Mouse (Mus musculus) cerebellum, adult 2 months (tissue): ENCODE data around the gene Apbb1ip. TPM values are rescaled to one million over a fixed set of nuclear protein-coding genes. Genes with fewer than 3 reads are reported as not detected.

Experiments used
- DNase-seq, 2 experiments: peaks; one replicate each; pipeline ENCODE4 v3.0.0; 2021
- H3K27ac ChIP-seq: fragments of 200-500 bp; 2 replicates; pipeline ENCODE4 v1.5.1; 2012; ENCODE audit warnings: low read length, control low read depth, inconsistent platforms; ENCODE audit not compliant: insufficient read depth
- H3K27me3 ChIP-seq: fragments of 200-500 bp; 2 replicates; pipeline ENCODE4 v1.6.1; 2012; ENCODE audit warnings: inconsistent platforms, mild to moderate bottlenecking, low read length, moderate library complexity; ENCODE audit not compliant: control insufficient read depth, insufficient read depth
- H3K4me1 ChIP-seq: fragments of 200-500 bp; 2 replicates; pipeline ENCODE4 v1.6.1; 2011; ENCODE audit warnings: low read length; ENCODE audit not compliant: control insufficient read depth, insufficient read depth
- H3K4me3 ChIP-seq: fragments of 200-500 bp; replicated peaks from 2 replicates; pipeline ENCODE3; 2011; ENCODE audit warnings: mild to moderate bottlenecking, low read depth, low read length, control low read depth; ENCODE audit not compliant: insufficient read depth
- CTCF ChIP-seq: fragments of 200-500 bp; IDR thresholded peaks from 2 replicates; pipeline ENCODE4 v1.5.1; 2011; ENCODE audit warnings: low read depth, mild to moderate bottlenecking, control low read depth, low read length, moderate library complexity, borderline replicate concordance; ENCODE audit not compliant: insufficient read depth
- POLR2A ChIP-seq: fragments of 200-500 bp; IDR thresholded peaks from 2 replicates; pipeline ENCODE4 v1.6.1; 2011; ENCODE audit warnings: low read length, control low read depth, borderline replicate concordance; ENCODE audit not compliant: insufficient read depth
- WGBS: fragments of 180-500 bp; shearing (Covaris S2); methylation state at CpG from one replicate; pipeline ENCODE4 v1.1.7; 2018; 5-methylcytosine and 5-hydroxymethylcytosine counted together
- polyA plus RNA-seq: library from polyadenylated mRNA; depleted of rRNA; stranded (reverse); fragments of >200 nt; gene quantifications from 2 replicates; pipeline ENCODE4 v1.2.3, GENCODE M21; 2012

The Apbb1ip gene
- polyA plus RNA-seq, 1 experiment: 1.5 TPM

GRCm38 (mm10) chr2:22760452-22760851 lies 13.4 kb upstream of the Apbb1ip start:
- TF ChIP-seq CTCF (no peak), POLR2A (no peak)
- DNase-seq: no peak
- 39% methylated on average over 2 of the region's 2 CpGs for WGBS
- Histone ChIP-seq H3K4me1 (no peaks in the 10 kb centered on the region), H3K4me3 (no peak overlapping the region), H3K27me3 (no peaks in the 10 kb centered on the region), H3K27ac (no peak overlapping the region)

GRCm38 (mm10) chr2:22761103-22761521 lies 12.8 kb upstream of the Apbb1ip start:
- no peak overlapping the region for H3K27ac ChIP-seq
- TF ChIP-seq CTCF: no peak
- TF ChIP-seq POLR2A: no peak
- no peaks in the 10 kb centered on the region for H3K27me3 ChIP-seq
- 83% methylated on average over 7 of the region's 7 CpGs for WGBS
- no peaks in the 10 kb centered on the region for H3K4me1 ChIP-seq
- no peak overlapping the region for H3K4me3 ChIP-seq
- DNase-seq: no peak

DNA sequence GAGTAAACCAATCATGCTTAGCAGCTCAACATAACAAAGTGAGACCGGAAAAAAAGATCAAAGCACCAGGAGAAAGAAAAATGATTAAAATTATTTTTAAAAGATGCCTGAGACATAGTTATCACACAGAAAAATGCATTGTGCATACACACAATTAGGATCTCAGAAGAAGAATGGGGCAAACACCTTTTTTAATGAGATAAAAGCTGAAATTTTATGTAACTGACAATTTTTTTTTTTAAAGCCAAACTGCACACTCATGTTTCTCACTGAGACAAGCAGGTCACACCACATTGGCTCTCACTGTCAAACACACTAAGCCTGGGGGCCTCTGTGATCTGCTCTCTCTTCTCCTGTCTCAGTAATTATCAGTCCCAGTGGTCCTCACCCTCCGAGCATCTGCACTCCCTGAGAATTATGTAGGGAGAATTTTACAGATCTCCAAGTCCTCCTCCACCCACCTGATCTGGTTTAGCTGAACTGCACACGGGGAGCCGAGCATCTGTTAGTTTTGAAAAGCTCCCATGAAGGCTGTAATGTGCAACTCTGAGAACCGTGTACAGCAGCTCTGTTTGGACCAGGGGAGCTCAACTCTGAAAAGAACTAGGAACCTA lies 9.0 kb upstream of the Apbb1ip start:
- no peak for DNase-seq
- whole genome bisulfite sequencing: 59% methylated on average over 5 of the region's 5 CpGs
- no peaks in the 10 kb centered on the region for H3K27me3 ChIP-seq
- no peak overlapping the region for H3K27ac ChIP-seq
- H3K4me3 ChIP-seq: no peak overlapping the region
- TF ChIP-seq CTCF (no peak), POLR2A (no peak)
- no peaks in the 10 kb centered on the region for H3K4me1 ChIP-seq

- Histone ChIP-seq H3K27me3 (no peaks in the 10 kb centered on the region), H3K27ac (no peak overlapping the region), H3K4me3 (no peak overlapping the region), H3K4me1 (no peaks in the 10 kb centered on the region)
- TF ChIP-seq POLR2A (no peak), CTCF (no peak)
- DNase-seq: no peak
These were observed 2.6 kb upstream of the Apbb1ip start for GRCm38 (mm10) chr2:22771311-22771710.

DNA sequence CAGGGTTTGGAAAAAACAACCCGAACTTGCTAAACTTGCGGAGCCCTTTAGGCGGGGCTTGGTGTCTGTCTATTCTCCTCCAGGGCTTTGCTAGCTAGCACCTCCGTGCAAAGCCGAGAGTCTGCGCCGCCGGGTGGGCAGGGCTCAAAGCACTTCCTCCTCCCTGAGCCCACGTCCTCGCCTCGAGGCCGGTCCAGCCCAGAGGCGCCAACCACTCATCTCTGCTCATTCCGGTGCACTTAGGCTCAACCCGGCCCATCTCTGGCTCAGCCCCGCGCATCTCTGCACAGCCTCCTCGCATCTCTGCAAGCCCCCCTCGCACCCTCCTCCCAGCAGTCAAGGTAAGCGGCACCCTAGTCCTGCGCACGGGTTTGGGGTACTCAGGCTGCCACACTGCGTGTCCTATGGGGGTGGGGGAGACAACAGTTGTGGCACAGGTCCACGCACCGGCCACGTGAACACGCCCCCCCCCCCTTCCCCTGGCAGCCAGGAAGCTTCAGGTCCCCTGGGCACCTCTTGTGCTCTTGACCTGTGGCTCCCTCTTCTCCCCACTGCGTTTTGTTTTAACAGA lies 372 bp downstream of the Apbb1ip start:
- Histone ChIP-seq H3K27ac (no peak overlapping the region), H3K4me1 (no peaks in the 10 kb centered on the region), H3K27me3 (no peaks in the 10 kb centered on the region), H3K4me3 (peak overlapping the region; percentile 47)
- no peak for TF ChIP-seq CTCF
- no peak for TF ChIP-seq POLR2A
- 1% methylated on average over 28 of the region's 28 CpGs for WGBS
- DNase-seq: peak; percentile 15 to 18

GRCm38 (mm10) chr2:22775213-22775612 lies 1.3 kb downstream of the Apbb1ip start:
- DNase-seq: no peak
- TF ChIP-seq CTCF (no peak), POLR2A (no peak)
- no peaks in the 10 kb centered on the region for H3K4me1 ChIP-seq
- H3K4me3 ChIP-seq: no peak overlapping the region
- 56% methylated on average over 8 of the region's 8 CpGs for WGBS
- no peaks in the 10 kb centered on the region for H3K27me3 ChIP-seq
- no peak overlapping the region for H3K27ac ChIP-seq

DNA sequence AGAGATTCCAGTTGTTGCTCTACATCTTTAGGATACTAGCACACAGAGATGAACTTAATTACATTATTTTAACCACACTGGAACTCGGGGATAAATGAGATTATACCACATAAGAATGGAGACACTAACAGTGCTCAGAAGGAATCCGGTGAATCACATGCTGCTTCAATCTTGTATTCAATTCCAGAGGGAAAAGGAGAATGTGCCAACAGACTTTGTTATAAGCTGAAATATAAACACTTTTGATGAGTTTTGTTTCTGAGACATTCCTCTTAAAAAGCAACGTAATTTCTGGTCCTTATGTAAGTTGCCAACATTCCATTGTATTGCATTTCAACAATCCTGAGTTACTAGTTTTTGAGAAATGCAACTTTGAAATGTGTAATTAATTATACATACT lies 1.8 kb downstream of the Apbb1ip start:
- no peak for TF ChIP-seq CTCF
- TF ChIP-seq POLR2A: no peak
- H3K27me3 ChIP-seq: no peaks in the 10 kb centered on the region
- H3K27ac ChIP-seq: no peak overlapping the region
- no peaks in the 10 kb centered on the region for H3K4me1 ChIP-seq
- WGBS: 50% methylated on average over 3 of the region's 3 CpGs
- no peak overlapping the region for H3K4me3 ChIP-seq
- no peak for DNase-seq

- Histone ChIP-seq H3K4me1 (no peaks in the 10 kb centered on the region), H3K27me3 (no peaks in the 10 kb centered on the region), H3K27ac (no peak overlapping the region), H3K4me3 (no peak overlapping the region)
- DNase-seq: no peak
- 15% methylated on average over 2 of the region's 2 CpGs for WGBS
- no peak for TF ChIP-seq POLR2A
- TF ChIP-seq CTCF: no peak
These were observed 2.8 kb downstream of the Apbb1ip start for GRCm38 (mm10) chr2:22776568-22777230.
